Mouse (Mus musculus): ENCODE measurements around the gene Akap2. TPM values are rescaled to one million over a fixed set of nuclear protein-coding genes. Genes with fewer than 3 reads are reported as not detected.
A peak's percentile ranks its signal among the peaks of the same experiment; 100 is the strongest.

Akap2 gene
- polyA plus RNA-seq, 1 experiment, result 14.5 TPM

DNA sequence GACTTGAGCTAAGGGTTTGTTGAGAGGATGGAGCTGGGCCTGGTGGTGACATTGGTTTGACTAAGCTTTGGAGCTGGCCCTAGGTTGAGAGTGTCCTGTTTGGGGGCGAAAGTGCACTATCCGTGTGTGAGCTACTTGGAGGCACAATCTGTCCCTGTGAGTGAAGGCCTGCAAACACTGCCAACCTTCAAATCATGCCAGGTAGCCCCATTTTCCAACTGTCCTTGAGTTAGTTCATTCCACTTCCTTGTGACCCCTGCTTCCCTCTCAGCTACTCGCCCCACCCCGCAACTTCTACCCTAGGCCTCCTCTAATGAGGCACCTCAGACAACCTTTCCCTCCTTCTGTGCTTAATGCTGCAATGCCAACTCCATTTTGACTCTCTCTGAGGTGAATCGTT, 84.5 kb downstream of the Akap2 start:
- no peak for DNase-seq (ENCODE audit: low read depth)
- TF ChIP-seq CTCF (IDR thresholded peaks at IDR 0.05; ENCODE audit: borderline replicate concordance, extremely low read depth, insufficient read depth, insufficient read length) (no peak), POLR2A (IDR thresholded peaks at IDR 0.05; ENCODE audit: borderline replicate concordance, extremely low read depth, insufficient read depth, insufficient read length, poor library complexity, severe bottlenecking) (no peak)

DNA sequence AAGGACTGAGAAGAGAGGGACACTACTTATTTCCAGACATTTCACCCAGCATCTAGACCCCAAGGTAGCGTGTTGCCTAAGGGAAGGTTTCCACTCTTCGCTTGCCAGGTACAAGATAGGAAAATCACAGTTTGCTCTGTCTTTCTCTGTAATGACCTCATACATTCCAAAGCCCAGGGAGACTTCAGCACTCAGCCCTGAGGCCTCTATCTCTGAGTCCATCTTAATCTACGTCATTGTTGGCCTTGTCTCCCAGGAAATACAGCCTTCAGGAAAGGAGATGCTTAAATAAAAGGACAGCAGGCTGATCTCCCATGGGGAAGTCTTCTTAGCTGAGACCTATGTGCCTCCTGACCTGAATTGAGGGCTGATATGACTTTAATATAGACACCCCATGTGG, 85.0 kb downstream of the Akap2 start:
- no peak for TF ChIP-seq POLR2A (IDR thresholded peaks at IDR 0.05; ENCODE audit: borderline replicate concordance, extremely low read depth, insufficient read depth, insufficient read length, poor library complexity, severe bottlenecking)
- TF ChIP-seq CTCF (IDR thresholded peaks at IDR 0.05; ENCODE audit: borderline replicate concordance, extremely low read depth, insufficient read depth, insufficient read length), result no peak
- no peak for DNase-seq (ENCODE audit: low read depth)

DNA sequence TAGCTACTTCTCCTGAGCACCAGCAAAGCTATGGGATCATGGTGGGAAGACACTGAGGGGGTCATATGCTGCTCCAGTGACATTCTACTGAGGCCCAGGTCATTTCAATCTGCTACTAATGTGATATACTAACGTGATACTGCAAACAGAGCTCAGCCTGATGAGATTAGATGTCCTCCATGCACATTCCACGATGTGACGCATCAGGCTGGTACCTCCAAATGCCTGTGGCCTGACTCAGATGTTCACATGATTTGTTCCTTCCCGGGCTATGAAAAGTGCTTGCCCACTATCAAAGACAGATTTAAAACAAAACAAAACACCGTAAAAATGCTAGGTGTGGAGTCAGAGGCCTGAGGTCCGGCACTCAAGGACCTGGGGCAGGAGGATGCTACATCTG, 87.4 kb downstream of the Akap2 start:
- no peak for TF ChIP-seq POLR2A (IDR thresholded peaks at IDR 0.05; ENCODE audit: borderline replicate concordance, extremely low read depth, insufficient read depth, insufficient read length, poor library complexity, severe bottlenecking)
- no peak for TF ChIP-seq CTCF (IDR thresholded peaks at IDR 0.05; ENCODE audit: borderline replicate concordance, extremely low read depth, insufficient read depth, insufficient read length)
- no peak for DNase-seq (ENCODE audit: low read depth)

DNA sequence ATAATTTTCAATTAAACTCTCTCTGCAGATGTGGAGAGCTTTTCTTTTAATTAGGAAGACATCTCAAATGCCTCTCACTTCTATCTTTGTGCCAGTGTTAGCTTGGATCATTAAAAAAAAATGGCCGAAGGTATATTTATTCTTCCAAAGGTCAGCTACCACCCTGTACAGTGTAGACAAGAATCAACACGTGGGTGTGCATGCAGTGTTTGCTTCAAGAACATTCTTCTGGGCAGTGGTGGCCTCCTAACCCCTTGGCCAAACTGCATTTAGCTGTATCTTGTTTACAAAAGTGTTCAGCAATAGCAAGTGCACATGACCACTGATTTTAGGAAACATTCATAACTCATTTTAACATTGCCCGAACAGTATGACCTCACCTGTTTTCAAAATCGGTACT, 92.0 kb downstream of the Akap2 start:
- DNase-seq (ENCODE audit: low read depth), result no peak
- TF ChIP-seq CTCF (IDR thresholded peaks at IDR 0.05; ENCODE audit: borderline replicate concordance, extremely low read depth, insufficient read depth, insufficient read length), result no peak
- no peak for TF ChIP-seq POLR2A (IDR thresholded peaks at IDR 0.05; ENCODE audit: borderline replicate concordance, extremely low read depth, insufficient read depth, insufficient read length, poor library complexity, severe bottlenecking)

DNA sequence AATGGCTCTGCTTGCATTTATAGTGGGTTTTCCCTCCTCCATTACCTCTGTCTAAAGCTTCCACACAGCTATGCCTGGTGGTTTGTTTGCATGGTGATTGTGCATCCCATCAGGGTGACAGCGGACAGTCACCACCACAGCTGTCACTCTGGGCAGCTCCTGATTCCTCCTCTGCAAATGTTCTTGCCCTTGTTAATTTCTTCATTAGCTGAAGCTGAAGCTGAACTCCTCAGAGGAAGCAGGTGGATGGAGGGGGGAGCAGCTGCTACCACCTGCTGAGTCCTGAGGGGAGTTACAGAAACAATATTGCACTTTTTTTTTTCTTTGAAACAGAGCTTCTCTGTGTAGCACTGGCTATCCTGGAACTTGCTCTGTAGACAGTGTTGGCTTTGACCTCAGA, 94.6 kb downstream of the Akap2 start:
- TF ChIP-seq CTCF (IDR thresholded peaks at IDR 0.05; ENCODE audit: borderline replicate concordance, extremely low read depth, insufficient read depth, insufficient read length) (no peak), POLR2A (IDR thresholded peaks at IDR 0.05; ENCODE audit: borderline replicate concordance, extremely low read depth, insufficient read depth, insufficient read length, poor library complexity, severe bottlenecking) (no peak)
- DNase-seq (ENCODE audit: low read depth), result peak; percentile 31

DNA sequence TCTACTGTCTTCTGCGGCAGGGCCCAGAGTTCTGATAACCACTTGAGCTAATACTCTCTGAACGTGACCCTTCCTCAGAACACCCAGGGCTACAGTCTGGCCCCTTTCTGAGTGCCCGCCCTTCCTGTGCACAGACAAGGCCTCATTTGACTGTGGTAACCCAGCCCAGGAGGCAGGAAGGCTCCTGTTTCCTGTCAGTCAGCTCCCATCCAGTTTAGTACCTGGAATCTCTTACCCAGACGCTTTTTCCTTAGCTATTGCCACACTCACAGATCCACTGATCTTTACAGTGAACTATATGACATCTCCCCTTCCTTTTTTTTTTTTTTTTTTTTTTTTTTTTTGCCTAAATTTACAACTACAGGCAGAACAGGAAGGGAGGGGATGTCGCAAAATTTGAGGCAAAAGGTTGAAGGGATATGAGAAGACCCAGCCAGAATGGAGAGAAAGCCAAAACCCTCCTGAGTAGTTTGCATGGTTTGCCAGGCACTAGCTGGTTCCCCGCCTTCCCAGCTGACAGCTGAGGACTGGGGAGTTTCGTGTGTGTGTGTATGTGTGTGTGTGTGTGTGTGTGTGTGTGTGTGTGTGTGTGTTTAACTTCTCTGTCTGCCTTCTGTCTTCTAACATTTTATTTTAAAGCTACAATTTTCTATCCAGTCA, 95.6 kb downstream of the Akap2 start:
- TF ChIP-seq POLR2A (IDR thresholded peaks at IDR 0.05; ENCODE audit: borderline replicate concordance, extremely low read depth, insufficient read depth, insufficient read length, poor library complexity, severe bottlenecking) (no peak), CTCF (IDR thresholded peaks at IDR 0.05; ENCODE audit: borderline replicate concordance, extremely low read depth, insufficient read depth, insufficient read length) (no peak)
- no peak for DNase-seq (ENCODE audit: low read depth)

DNA sequence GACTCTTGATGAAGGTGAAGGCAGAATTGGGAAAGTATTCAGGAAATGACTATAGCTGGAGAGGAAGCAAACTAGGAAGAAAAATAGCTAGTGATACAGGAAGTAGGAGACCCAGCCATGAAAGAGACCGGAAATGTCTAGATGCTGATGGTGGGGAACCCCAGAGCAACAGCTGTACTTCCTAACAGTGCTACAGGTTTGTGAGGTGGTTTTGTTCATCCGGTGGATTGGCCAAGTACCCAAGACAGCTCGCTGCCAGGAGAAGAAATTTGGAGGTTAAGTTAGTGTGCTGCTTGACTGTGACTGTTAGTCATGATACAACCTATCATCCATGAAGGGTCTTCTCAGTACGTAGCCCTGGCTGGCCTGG, 96.1 kb downstream of the Akap2 start:
- TF ChIP-seq CTCF (IDR thresholded peaks at IDR 0.05; ENCODE audit: borderline replicate concordance, extremely low read depth, insufficient read depth, insufficient read length) (no peak), POLR2A (IDR thresholded peaks at IDR 0.05; ENCODE audit: borderline replicate concordance, extremely low read depth, insufficient read depth, insufficient read length, poor library complexity, severe bottlenecking) (no peak)

DNA sequence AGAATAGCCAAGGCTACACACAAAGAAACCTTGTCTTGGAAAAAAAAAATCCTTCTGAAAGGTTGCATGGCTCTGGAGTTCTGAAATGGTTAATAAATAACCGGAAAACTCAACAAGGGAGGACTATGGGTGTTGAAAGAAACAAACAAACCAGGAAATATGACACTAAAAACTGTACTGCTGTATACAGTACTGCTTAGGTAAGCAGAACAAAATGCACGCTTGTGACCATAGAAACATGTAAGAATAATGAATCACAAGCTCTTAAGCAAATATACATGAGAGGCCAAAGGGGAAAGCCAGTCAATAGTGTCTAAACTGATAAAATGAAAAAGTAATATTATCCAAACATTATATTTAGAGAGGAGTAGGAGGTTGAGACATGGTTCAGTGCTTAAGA, 97.9 kb downstream of the Akap2 start:
- DNase-seq (ENCODE audit: low read depth), result no peak
- TF ChIP-seq POLR2A (IDR thresholded peaks at IDR 0.05; ENCODE audit: borderline replicate concordance, extremely low read depth, insufficient read depth, insufficient read length, poor library complexity, severe bottlenecking) (no peak), CTCF (IDR thresholded peaks at IDR 0.05; ENCODE audit: borderline replicate concordance, extremely low read depth, insufficient read depth, insufficient read length) (no peak)

More for the DNA sequence above, 96.1 kb downstream of the Akap2 start:
- DNase-seq (ENCODE audit: low read depth), result no peak

DNA sequence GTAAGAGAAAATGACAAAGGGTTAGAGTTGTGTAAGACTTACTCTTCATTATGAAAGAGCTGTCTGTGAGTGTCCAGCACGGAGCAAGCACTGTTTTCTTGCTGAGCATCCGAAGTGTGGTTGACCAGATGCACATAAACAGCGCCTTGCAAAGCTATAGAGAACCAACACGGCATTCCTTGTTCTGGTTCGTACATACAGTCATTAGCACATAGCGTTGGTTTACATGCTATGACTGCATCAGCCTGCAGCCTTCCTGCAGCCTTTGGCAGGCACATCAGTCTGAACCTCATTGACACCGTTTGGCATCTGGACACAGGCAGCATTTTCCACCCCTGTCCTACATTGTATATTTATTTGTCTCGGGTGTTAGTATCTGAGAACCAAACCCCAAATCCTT, 98.7 kb downstream of the Akap2 start:
- TF ChIP-seq POLR2A (IDR thresholded peaks at IDR 0.05; ENCODE audit: borderline replicate concordance, extremely low read depth, insufficient read depth, insufficient read length, poor library complexity, severe bottlenecking), result no peak
- no peak for TF ChIP-seq CTCF (IDR thresholded peaks at IDR 0.05; ENCODE audit: borderline replicate concordance, extremely low read depth, insufficient read depth, insufficient read length)
- DNase-seq (ENCODE audit: low read depth), result no peak

DNA sequence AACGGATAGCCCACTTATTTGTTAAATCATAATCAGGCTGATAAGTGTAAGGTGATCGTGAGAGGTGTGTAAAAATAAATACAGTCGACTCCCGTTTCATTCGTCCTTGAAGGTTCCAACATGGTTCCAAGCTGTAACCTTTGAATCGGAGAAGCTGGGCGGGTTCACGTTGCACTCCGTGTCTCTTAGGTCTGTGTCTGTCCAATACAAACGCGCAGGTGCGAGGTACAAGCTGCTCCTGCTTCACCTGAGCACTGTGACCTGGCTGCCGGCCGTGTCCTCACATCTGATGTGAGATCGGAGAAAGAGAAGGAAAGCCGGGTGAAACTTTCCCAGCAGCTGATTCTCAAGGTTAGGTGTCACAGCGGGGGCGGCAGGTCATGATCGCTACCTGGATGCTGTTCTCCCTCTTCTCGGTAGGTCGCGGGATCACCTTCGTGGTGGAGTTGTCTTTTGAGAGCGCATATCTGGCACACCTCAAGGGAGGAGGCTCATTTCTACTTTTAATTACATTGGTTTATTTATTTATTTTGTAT, 103.5 kb downstream of the Akap2 start:
- TF ChIP-seq CTCF (IDR thresholded peaks at IDR 0.05; ENCODE audit: borderline replicate concordance, extremely low read depth, insufficient read depth, insufficient read length) (no peak), POLR2A (IDR thresholded peaks at IDR 0.05; ENCODE audit: borderline replicate concordance, extremely low read depth, insufficient read depth, insufficient read length, poor library complexity, severe bottlenecking) (no peak)
- DNase-seq (ENCODE audit: low read depth), result no peak

DNA sequence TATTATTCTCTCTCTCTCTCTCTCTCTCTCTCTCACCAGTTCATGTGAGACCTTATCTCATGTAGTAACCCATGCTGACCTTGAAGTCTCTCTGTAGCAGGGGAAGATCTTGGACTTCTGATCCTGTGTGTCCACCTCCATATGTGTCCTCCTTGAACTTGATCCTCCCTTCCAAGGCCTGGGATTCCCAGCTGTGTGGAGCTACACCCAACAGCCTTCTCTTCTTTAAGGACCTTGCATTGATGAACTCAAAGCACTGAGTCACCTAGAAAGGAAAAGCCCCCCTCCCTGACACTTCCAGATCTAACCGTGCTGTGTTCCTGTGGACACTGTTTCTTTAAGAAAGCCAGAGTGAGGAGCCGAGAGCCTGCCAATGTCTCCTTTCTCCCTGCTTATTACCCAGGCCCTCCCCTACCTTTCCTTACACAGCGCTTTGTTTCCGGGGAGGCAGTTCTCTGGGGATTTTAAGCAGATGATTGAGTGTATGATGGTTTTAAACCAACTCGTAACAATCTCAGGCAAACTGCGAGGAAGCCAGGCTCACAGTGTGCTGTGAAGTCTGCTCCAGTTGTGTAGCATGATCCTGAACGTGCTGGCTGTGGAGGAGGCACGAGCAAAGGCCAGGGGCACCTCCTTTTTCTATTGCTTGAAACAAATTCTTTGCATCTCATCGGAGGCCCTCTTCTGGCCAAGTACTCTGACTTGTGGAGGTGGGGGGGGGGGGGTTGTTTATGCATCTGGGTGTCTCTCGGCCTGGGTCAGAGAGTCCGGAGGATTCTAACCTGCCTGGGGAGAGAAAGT, 104.3 kb downstream of the Akap2 start:
- peak; percentile 81 for DNase-seq (ENCODE audit: low read depth)
- TF ChIP-seq CTCF (IDR thresholded peaks at IDR 0.05; ENCODE audit: borderline replicate concordance, extremely low read depth, insufficient read depth, insufficient read length), result no peak
- TF ChIP-seq POLR2A (IDR thresholded peaks at IDR 0.05; ENCODE audit: borderline replicate concordance, extremely low read depth, insufficient read depth, insufficient read length, poor library complexity, severe bottlenecking), result no peak

Measured in brain, embryonic 14.5 days (tissue).